Mouse (Mus musculus): ENCODE measurements around the gene 1500011B03Rik. TPM values are rescaled to one million over a fixed set of nuclear protein-coding genes. Genes with fewer than 3 reads are reported as not detected.
A peak's percentile ranks its signal among the peaks of the same experiment; 100 is the strongest.
"Not testable (repeated sequence)": the region's sequence is repeated elsewhere in the genome, so short reads cannot be mapped to it uniquely, and the experiment has no call there.

The 1500011B03Rik gene
- 36.3 and 40.7 TPM in 2 replicates for polyA plus RNA-seq (2011; ENCODE audit: insufficient read depth, insufficient read length, low read depth, missing spikeins)

GRCm38 (mm10) chr5:114822796-114823688, at the start of gene 1500011B03Rik:
1500011B03Rik (minus strand) TSS chr5:114823468.
- Histone ChIP-seq H3K4me3 (ENCODE audit: low read depth, low read length) (peak within 1 kb of the TSS; percentile 92), H3K27ac (ENCODE audit: insufficient read depth, low read length) (no peak within 1 kb of the TSS), H3K9me3 (replicated peaks; ENCODE audit: control insufficient read depth, insufficient read depth, low read length, poor library complexity, severe bottlenecking) (peaks cover 14% of the 10 kb centered on the region), H3K9ac (ENCODE audit: low read depth, poor library complexity, severe bottlenecking) (peak within 1 kb of the TSS; percentile 66), H3K36me3 (ENCODE audit: control insufficient read depth, insufficient read depth, low read length, poor library complexity, severe bottlenecking) (peaks cover 2% of the 10 kb centered on the region; the same call in 1 of the 2 replicates), H3K27me3 (ENCODE audit: control insufficient read depth, insufficient read depth, low read length, poor library complexity, severe bottlenecking) (no peaks in the 10 kb centered on the region), H3K4me1 (ENCODE audit: control insufficient read depth, insufficient read depth, low read length) (peaks cover 4% of the 10 kb centered on the region)
- TF ChIP-seq CTCF (IDR thresholded peaks at IDR 0.05; ENCODE audit: low read depth, low read length) (no peak), POLR2A (IDR thresholded peaks at IDR 0.05; ENCODE audit: insufficient read depth, low read length) (peak; percentile 76), EP300 (IDR thresholded peaks at IDR 0.05; ENCODE audit: insufficient read depth, low read depth, low read length) (no peak)

DNA sequence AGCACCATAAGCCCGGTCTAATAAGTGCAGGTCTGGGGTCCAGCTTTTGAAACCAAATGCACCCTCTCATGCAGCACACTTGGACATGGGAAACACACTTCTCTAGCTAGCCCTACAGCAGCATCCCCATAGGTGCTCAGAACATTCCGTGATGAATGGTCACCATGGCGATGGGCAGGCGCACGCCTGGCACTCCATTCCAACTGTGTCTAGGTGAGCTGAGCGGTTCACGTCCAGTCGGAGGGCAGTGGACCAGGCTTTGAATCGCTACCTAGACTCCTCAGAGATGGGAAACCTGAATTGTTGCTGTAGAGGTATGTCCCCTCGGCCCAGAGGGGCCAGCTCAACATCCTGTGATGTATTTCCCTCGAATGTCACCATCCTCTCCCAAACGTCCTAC, 42.0 kb upstream of the 1500011B03Rik start:
- Histone ChIP-seq H3K27ac (ENCODE audit: insufficient read depth, low read length) (no peak overlapping the region), H3K36me3 (ENCODE audit: control insufficient read depth, insufficient read depth, low read length, poor library complexity, severe bottlenecking) (no peaks in the 10 kb centered on the region), H3K9me3 (replicated peaks; ENCODE audit: control insufficient read depth, insufficient read depth, low read length, poor library complexity, severe bottlenecking) (no peaks in the 10 kb centered on the region; the same call in 1 of the 2 replicates), H3K9ac (ENCODE audit: low read depth, poor library complexity, severe bottlenecking) (no peak overlapping the region), H3K4me3 (ENCODE audit: low read depth, low read length) (no peak overlapping the region), H3K4me1 (ENCODE audit: control insufficient read depth, insufficient read depth, low read length) (no peaks in the 10 kb centered on the region), H3K27me3 (ENCODE audit: control insufficient read depth, insufficient read depth, low read length, poor library complexity, severe bottlenecking) (no peaks in the 10 kb centered on the region)
- TF ChIP-seq EP300 (IDR thresholded peaks at IDR 0.05; ENCODE audit: insufficient read depth, low read depth, low read length) (no peak), POLR2A (IDR thresholded peaks at IDR 0.05; ENCODE audit: insufficient read depth, low read length) (no peak)

- TF ChIP-seq POLR2A (IDR thresholded peaks at IDR 0.05; ENCODE audit: insufficient read depth, low read length) (no peak), CTCF (IDR thresholded peaks at IDR 0.05; ENCODE audit: low read depth, low read length) (no peak), EP300 (IDR thresholded peaks at IDR 0.05; ENCODE audit: insufficient read depth, low read depth, low read length) (no peak)
These were observed 41.5 kb upstream of the 1500011B03Rik start for GRCm38 (mm10) chr5:114864813-114865212.

DNA sequence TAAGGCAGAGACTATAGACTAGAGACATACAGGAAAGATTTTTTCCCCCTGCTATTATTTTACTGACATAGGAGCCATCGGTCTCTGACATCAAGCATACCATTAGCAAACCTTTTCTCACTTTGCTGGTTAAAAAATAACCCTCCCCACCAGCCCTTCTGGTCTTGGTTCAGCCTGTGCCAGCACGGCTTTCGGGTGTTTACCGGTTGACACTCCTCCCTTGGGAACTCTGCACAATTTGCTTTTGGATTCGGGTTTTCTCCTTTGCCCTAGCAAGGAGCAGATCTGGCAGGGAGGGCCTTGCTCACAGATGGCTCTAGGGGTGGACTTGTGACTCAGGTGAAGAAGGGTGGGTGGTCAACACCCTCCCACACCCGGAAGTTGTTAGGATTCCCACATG, 38.5 kb upstream of the 1500011B03Rik start:
- TF ChIP-seq POLR2A (IDR thresholded peaks at IDR 0.05; ENCODE audit: insufficient read depth, low read length): no peak
- no peak for TF ChIP-seq EP300 (IDR thresholded peaks at IDR 0.05; ENCODE audit: insufficient read depth, low read depth, low read length)
- no peak for TF ChIP-seq CTCF (IDR thresholded peaks at IDR 0.05; ENCODE audit: low read depth, low read length)
- H3K4me1 ChIP-seq (ENCODE audit: control insufficient read depth, insufficient read depth, low read length): no peaks in the 10 kb centered on the region
- no peaks in the 10 kb centered on the region for H3K9me3 ChIP-seq (replicated peaks; ENCODE audit: control insufficient read depth, insufficient read depth, low read length, poor library complexity, severe bottlenecking)
- no peak overlapping the region for H3K4me3 ChIP-seq (ENCODE audit: low read depth, low read length)
- no peak overlapping the region for H3K9ac ChIP-seq (ENCODE audit: low read depth, poor library complexity, severe bottlenecking)
- H3K36me3 ChIP-seq (ENCODE audit: control insufficient read depth, insufficient read depth, low read length, poor library complexity, severe bottlenecking): no peaks in the 10 kb centered on the region
- no peaks in the 10 kb centered on the region for H3K27me3 ChIP-seq (ENCODE audit: control insufficient read depth, insufficient read depth, low read length, poor library complexity, severe bottlenecking)
- H3K27ac ChIP-seq (ENCODE audit: insufficient read depth, low read length): no peak overlapping the region

More at GRCm38 (mm10) chr5:114864813-114865212, 41.5 kb upstream of the 1500011B03Rik start:
- Histone ChIP-seq H3K4me1 (ENCODE audit: control insufficient read depth, insufficient read depth, low read length) (no peaks in the 10 kb centered on the region), H3K36me3 (ENCODE audit: control insufficient read depth, insufficient read depth, low read length, poor library complexity, severe bottlenecking) (no peaks in the 10 kb centered on the region), H3K27me3 (ENCODE audit: control insufficient read depth, insufficient read depth, low read length, poor library complexity, severe bottlenecking) (no peaks in the 10 kb centered on the region), H3K9me3 (replicated peaks; ENCODE audit: control insufficient read depth, insufficient read depth, low read length, poor library complexity, severe bottlenecking) (no peaks in the 10 kb centered on the region; the same call in 1 of the 2 replicates), H3K27ac (ENCODE audit: insufficient read depth, low read length) (no peak overlapping the region), H3K9ac (ENCODE audit: low read depth, poor library complexity, severe bottlenecking) (no peak overlapping the region), H3K4me3 (ENCODE audit: low read depth, low read length) (no peak overlapping the region)

- H3K36me3 ChIP-seq (ENCODE audit: control insufficient read depth, insufficient read depth, low read length, poor library complexity, severe bottlenecking): no peaks in the 10 kb centered on the region
- H3K4me3 ChIP-seq (ENCODE audit: low read depth, low read length): peak overlapping the region; percentile 50
- H3K27ac ChIP-seq (ENCODE audit: insufficient read depth, low read length): no peak overlapping the region
- no peak overlapping the region for H3K9ac ChIP-seq (ENCODE audit: low read depth, poor library complexity, severe bottlenecking)
- H3K4me1 ChIP-seq (ENCODE audit: control insufficient read depth, insufficient read depth, low read length): no peaks in the 10 kb centered on the region
- H3K27me3 ChIP-seq (ENCODE audit: control insufficient read depth, insufficient read depth, low read length, poor library complexity, severe bottlenecking): no peaks in the 10 kb centered on the region
- no peaks in the 10 kb centered on the region for H3K9me3 ChIP-seq (replicated peaks; ENCODE audit: control insufficient read depth, insufficient read depth, low read length, poor library complexity, severe bottlenecking)
- TF ChIP-seq CTCF (IDR thresholded peaks at IDR 0.05; ENCODE audit: low read depth, low read length) (peak; percentile 86), EP300 (IDR thresholded peaks at IDR 0.05; ENCODE audit: insufficient read depth, low read depth, low read length) (no peak), POLR2A (IDR thresholded peaks at IDR 0.05; ENCODE audit: insufficient read depth, low read length) (no peak)
These were observed 36.0 kb upstream of the 1500011B03Rik start for GRCm38 (mm10) chr5:114859253-114859652.

GRCm38 (mm10) chr5:114858582-114858981, 35.3 kb upstream of the 1500011B03Rik start, which contains the start of gene Gm9936:
Gm9936 (minus strand) TSS chr5:114858682.
- H3K27me3 ChIP-seq (ENCODE audit: control insufficient read depth, insufficient read depth, low read length, poor library complexity, severe bottlenecking): no peaks in the 10 kb centered on the region
- H3K4me3 ChIP-seq (ENCODE audit: low read depth, low read length): peak within 1 kb of the TSS; percentile 50
- H3K36me3 ChIP-seq (ENCODE audit: control insufficient read depth, insufficient read depth, low read length, poor library complexity, severe bottlenecking): no peaks in the 10 kb centered on the region
- no peak within 1 kb of the TSS for H3K9ac ChIP-seq (ENCODE audit: low read depth, poor library complexity, severe bottlenecking)
- H3K9me3 ChIP-seq (replicated peaks; ENCODE audit: control insufficient read depth, insufficient read depth, low read length, poor library complexity, severe bottlenecking): no peaks in the 10 kb centered on the region
- no peak within 1 kb of the TSS for H3K27ac ChIP-seq (ENCODE audit: insufficient read depth, low read length)
- H3K4me1 ChIP-seq (ENCODE audit: control insufficient read depth, insufficient read depth, low read length): no peaks in the 10 kb centered on the region
- no peak for TF ChIP-seq POLR2A (IDR thresholded peaks at IDR 0.05; ENCODE audit: insufficient read depth, low read length)
- no peak for TF ChIP-seq CTCF (IDR thresholded peaks at IDR 0.05; ENCODE audit: low read depth, low read length)
- TF ChIP-seq EP300 (IDR thresholded peaks at IDR 0.05; ENCODE audit: insufficient read depth, low read depth, low read length): no peak

GRCm38 (mm10) chr5:114853364-114853763, 30.1 kb upstream of the 1500011B03Rik start, which contains the start of gene 4930519G04Rik:
4930519G04Rik (plus strand) TSS chr5:114853664.
- not testable (repeated sequence) for H3K9me3 ChIP-seq (replicated peaks; ENCODE audit: control insufficient read depth, insufficient read depth, low read length, poor library complexity, severe bottlenecking); H3K9ac ChIP-seq (ENCODE audit: low read depth, poor library complexity, severe bottlenecking); H3K4me1 ChIP-seq (ENCODE audit: control insufficient read depth, insufficient read depth, low read length); H3K36me3 ChIP-seq (ENCODE audit: control insufficient read depth, insufficient read depth, low read length, poor library complexity, severe bottlenecking); H3K27ac ChIP-seq (ENCODE audit: insufficient read depth, low read length); H3K4me3 ChIP-seq (ENCODE audit: low read depth, low read length); H3K27me3 ChIP-seq (ENCODE audit: control insufficient read depth, insufficient read depth, low read length, poor library complexity, severe bottlenecking)

All from ES-Bruce4 (cell line).